Mouse (Mus musculus) midbrain, postnatal 0 days (tissue): ENCODE measurements around the gene Gle1. TPM values are rescaled to one million over a fixed set of nuclear protein-coding genes. Genes with fewer than 3 reads are reported as not detected.

Experiments used
- ATAC-seq: fragments of 200-750 bp; cut with Nextera tagmentation; 2 replicates; pipeline ENCODE4 v1.8.0; 2017; ENCODE audit warnings: moderate number of reproducible peaks, mild to moderate bottlenecking, moderate TSS enrichment, moderate library complexity; ENCODE audit not compliant: low FRiP score
- DNase-seq: peaks from one replicate; pipeline ENCODE4 v3.0.0-alpha.2; 2015; ENCODE audit warnings: low spot score
- H3K27ac ChIP-seq: fragments of 300-500 bp; sonication (generic); 2 replicates; pipeline ENCODE4 v1.5.1; 2014; ENCODE audit warnings: low read depth, mild to moderate bottlenecking, low read length, mixed read lengths
- H3K27me3 ChIP-seq: fragments of 300-500 bp; sonication (generic); 2 replicates; pipeline ENCODE4 v1.6.1; 2014; ENCODE audit warnings: low read length, control low read depth, mixed read lengths; ENCODE audit not compliant: insufficient read depth
- H3K36me3 ChIP-seq: fragments of 300-500 bp; sonication (generic); 2 replicates; pipeline ENCODE4 v1.6.1; 2014; ENCODE audit warnings: low read length, control low read depth, mixed read lengths; ENCODE audit not compliant: insufficient read depth
- H3K4me1 ChIP-seq: fragments of 300-500 bp; sonication (generic); 2 replicates; pipeline ENCODE4 v1.6.1; 2014; ENCODE audit warnings: mild to moderate bottlenecking, control low read depth, antibody characterized with exemption, low read length, mixed read lengths; ENCODE audit not compliant: insufficient read depth
- H3K4me2 ChIP-seq: fragments of 300-500 bp; sonication (generic); 2 replicates; pipeline ENCODE4 v1.6.1; 2014; ENCODE audit warnings: low read depth, mild to moderate bottlenecking, low read length, mixed read lengths; ENCODE audit not compliant: poor library complexity, severe bottlenecking
- H3K4me3 ChIP-seq: fragments of 300-500 bp; sonication (generic); 2 replicates; pipeline ENCODE4 v1.5.1; 2014; ENCODE audit warnings: low read depth, mild to moderate bottlenecking, low read length, moderate library complexity
- H3K9ac ChIP-seq: fragments of 300-500 bp; sonication (generic); replicated peaks from 2 replicates; pipeline ENCODE4 v1.6.1; 2014; ENCODE audit warnings: mild to moderate bottlenecking, low read length, moderate library complexity, mixed read lengths; ENCODE audit not compliant: poor library complexity, severe bottlenecking
- H3K9me3 ChIP-seq: fragments of 300-500 bp; sonication (generic); 2 replicates; pipeline ENCODE4 v1.6.1; 2016; ENCODE audit warnings: low read length, control low read depth
- CTCF ChIP-seq: IDR thresholded peaks from 2 replicates; pipeline ENCODE4 v1.5.1; 2016; ENCODE audit warnings: antibody characterized with exemption, mild to moderate bottlenecking
- WGBS: fragments of 180-500 bp; shearing (Covaris S2); extraction: QIAGEN DNeasy Blood & Tissue Kit; methylation state at CpG from one replicate; pipeline ENCODE4 v1.1.7; 2014; 5-methylcytosine and 5-hydroxymethylcytosine counted together
- polyA plus RNA-seq: library from polyadenylated mRNA; unstranded; fragments of >200 nt; fragmentation: Nextera tagmentation; extraction: Ambion mirVana; gene quantifications from 2 replicates; pipeline ENCODE4 v1.2.1, GENCODE M21; 2015
- total RNA-seq: library from RNA; depleted of rRNA; stranded (reverse); fragments of >200 nt; gene quantifications from 2 replicates; pipeline ENCODE4 v1.2.3, GENCODE M21; 2014

Gene Gle1
- total and polyA plus RNA-seq, 2 experiments from 2014 or later = 45.5 to 56.0 TPM

GRCm38 (mm10) chr2:29940826-29941225, 5.6 kb downstream of the Gle1 start:
- no peak for DNase-seq
- no peak for TF ChIP-seq CTCF
- no peak for ATAC-seq
- H3K4me1 ChIP-seq = no peaks in the 10 kb centered on the region
- H3K9ac ChIP-seq = no peak overlapping the region
- no peak overlapping the region for H3K27ac ChIP-seq
- no peak overlapping the region for H3K4me3 ChIP-seq
- WGBS = 91% methylated on average over 7 of the region's 7 CpGs
- peaks cover 50% of the 10 kb centered on the region for H3K36me3 ChIP-seq
- no peak overlapping the region for H3K4me2 ChIP-seq
- no peaks in the 10 kb centered on the region for H3K9me3 ChIP-seq
- H3K27me3 ChIP-seq = no peaks in the 10 kb centered on the region

GRCm38 (mm10) chr2:29944723-29945122, 9.5 kb downstream of the Gle1 start:
- Histone ChIP-seq H3K27ac (peak overlapping the region; percentile 6; the same call in 1 of the 2 replicates), H3K27me3 (no peaks in the 10 kb centered on the region), H3K36me3 (peaks cover 57% of the 10 kb centered on the region), H3K4me1 (no peaks in the 10 kb centered on the region), H3K4me2 (no peak overlapping the region), H3K9ac (no peak overlapping the region), H3K4me3 (no peak overlapping the region), H3K9me3 (no peaks in the 10 kb centered on the region)
- DNase-seq = no peak
- 78% methylated on average over 1 of the region's 1 CpGs for WGBS
- no peak for ATAC-seq
- no peak for TF ChIP-seq CTCF

GRCm38 (mm10) chr2:29948896-29949295, 13.7 kb downstream of the Gle1 start:
- no peak for TF ChIP-seq CTCF
- ATAC-seq (no peak), DNase-seq (no peak)
- H3K9ac ChIP-seq = no peak overlapping the region
- no peaks in the 10 kb centered on the region for H3K4me1 ChIP-seq
- H3K27me3 ChIP-seq = no peaks in the 10 kb centered on the region
- no peak overlapping the region for H3K4me3 ChIP-seq
- H3K27ac ChIP-seq = no peak overlapping the region
- H3K4me2 ChIP-seq = no peak overlapping the region
- 94% methylated on average over 5 of the region's 5 CpGs for WGBS
- H3K36me3 ChIP-seq = peaks cover 63% of the 10 kb centered on the region
- no peaks in the 10 kb centered on the region for H3K9me3 ChIP-seq

- H3K27me3 ChIP-seq = no peaks in the 10 kb centered on the region
- H3K9me3 ChIP-seq = no peaks in the 10 kb centered on the region
- no peak for TF ChIP-seq CTCF
- H3K36me3 ChIP-seq = peaks cover 27% of the 10 kb centered on the region
- 97% methylated on average over 7 of the region's 7 CpGs for WGBS
- no peak overlapping the region for H3K4me3 ChIP-seq
- 0 out of 2 replicates have a peak, but pooled peaks cover 5% of the 10 kb centered on the region for H3K4me1 ChIP-seq
- no peak overlapping the region for H3K9ac ChIP-seq
- H3K27ac ChIP-seq = no peak overlapping the region
- H3K4me2 ChIP-seq = no peak overlapping the region
- DNase-seq = no peak
- no peak for ATAC-seq
These were observed 26.0 kb downstream of the Gle1 start for GRCm38 (mm10) chr2:29961246-29961645.

- H3K4me2 ChIP-seq = peak overlapping the region; percentile 57
- peak overlapping the region; percentile 98 for H3K4me3 ChIP-seq
- H3K27me3 ChIP-seq = no peaks in the 10 kb centered on the region
- peak; percentile 84 for DNase-seq
- no peak for TF ChIP-seq CTCF
- WGBS = 15% methylated on average over 10 of the region's 10 CpGs
- H3K4me1 ChIP-seq = peaks cover 14% of the 10 kb centered on the region
- peaks cover 6% of the 10 kb centered on the region for H3K36me3 ChIP-seq
- no peak for ATAC-seq
- H3K9me3 ChIP-seq = no peaks in the 10 kb centered on the region
- H3K9ac ChIP-seq = peak overlapping the region; percentile 99
- peak overlapping the region; percentile 97 for H3K27ac ChIP-seq
These were observed 29.4 kb downstream of the Gle1 start for GRCm38 (mm10) chr2:29964354-29965249.

GRCm38 (mm10) chr2:29965250-29965843, 30.1 kb downstream of the Gle1 start, which contains the start of gene Sptan1:
Gene Sptan1 (plus strand): TSS chr2:29965560.
- no peak for TF ChIP-seq CTCF
- H3K4me1 ChIP-seq = peaks cover 14% of the 10 kb centered on the region

More at GRCm38 (mm10) chr2:29965250-29965843, 30.1 kb downstream of the Gle1 start, which contains the start of gene Sptan1:
- Histone ChIP-seq H3K36me3 (peaks cover 8% of the 10 kb centered on the region), H3K4me3 (peak within 1 kb of the TSS; percentile 98), H3K27me3 (no peaks in the 10 kb centered on the region), H3K9me3 (no peaks in the 10 kb centered on the region), H3K4me2 (peak within 1 kb of the TSS; percentile 63), H3K9ac (peak within 1 kb of the TSS; percentile 99), H3K27ac (peak within 1 kb of the TSS; percentile 97)
- under 1% methylated on average over 37 of the region's 82 CpGs for WGBS
- peak; percentile 97 for DNase-seq
- peak; percentile 99 for ATAC-seq
